Mouse (Mus musculus): Measurements from ENCODE around the gene Zmynd10.
A peak's percentile ranks its signal among the peaks of the same experiment; 100 is the strongest.
"Not testable (repeated sequence)": the region's sequence is repeated elsewhere in the genome, so short reads cannot be mapped to it uniquely, and the experiment has no call there.

The Zmynd10 gene

GRCm38 (mm10) chr9:107556346-107556745 lies 9.2 kb downstream of the Zmynd10 start:
- no peak for DNase-seq

- DNase-seq: peak; percentile 96
Observed at GRCm38 (mm10) chr9:107563029-107563581, 16.0 kb downstream of the Zmynd10 start, which contains the start of gene Tusc2. Gene Tusc2 (plus strand): TSS chr9:107563255.

GRCm38 (mm10) chr9:107565556-107565955 lies 18.5 kb downstream of the Zmynd10 start:
- peak; percentile 62 for DNase-seq

- DNase-seq: peak; percentile 95
Observed at GRCm38 (mm10) chr9:107566041-107566709, 19.1 kb downstream of the Zmynd10 start.

GRCm38 (mm10) chr9:107566855-107567254 lies 19.8 kb downstream of the Zmynd10 start:
- peak; percentile 69 for DNase-seq

GRCm38 (mm10) chr9:107567702-107568319 lies 20.7 kb downstream of the Zmynd10 start, which contains the start of gene Hyal2:
Gene Hyal2 (plus strand): TSS chr9:107567945.
- peak; percentile 86 for DNase-seq

- DNase-seq: peak; percentile 92
Observed at GRCm38 (mm10) chr9:107568331-107569261, 21.5 kb downstream of the Zmynd10 start.

- DNase-seq: no peak
Observed at GRCm38 (mm10) chr9:107569270-107569669, 22.2 kb downstream of the Zmynd10 start.

- peak; percentile 50 for DNase-seq
Observed at GRCm38 (mm10) chr9:107570016-107570415, 22.9 kb downstream of the Zmynd10 start.

- no peak for DNase-seq
Observed at GRCm38 (mm10) chr9:107570845-107571244, 23.7 kb downstream of the Zmynd10 start.

GRCm38 (mm10) chr9:107571534-107572326 lies 24.6 kb downstream of the Zmynd10 start:
- DNase-seq: no peak

- DNase-seq: no peak
Observed at GRCm38 (mm10) chr9:107572327-107572662, 25.2 kb downstream of the Zmynd10 start.

GRCm38 (mm10) chr9:107573774-107574173 lies 26.7 kb downstream of the Zmynd10 start:
- not testable (repeated sequence) for DNase-seq

GRCm38 (mm10) chr9:107575579-107576356 lies 28.7 kb downstream of the Zmynd10 start:
- DNase-seq: peak; percentile 25

- peak; percentile 93 for DNase-seq
Observed at GRCm38 (mm10) chr9:107576357-107577107, 29.4 kb downstream of the Zmynd10 start, which contains the start of gene Hyal1. Gene Hyal1 (plus strand): TSS chr9:107576927.

GRCm38 (mm10) chr9:107577871-107578270 lies 30.8 kb downstream of the Zmynd10 start:
- peak; percentile 36 for DNase-seq

- DNase-seq: no peak
Observed at GRCm38 (mm10) chr9:107578587-107578986, 31.5 kb downstream of the Zmynd10 start, which contains the start of gene Naa80. Gene Naa80 (plus strand): TSS chr9:107578887.

- DNase-seq: no peak
Observed at GRCm38 (mm10) chr9:107579023-107579900, 32.2 kb downstream of the Zmynd10 start.

All from kidney, postnatal 10 days (tissue).